Mouse (Mus musculus) c-Kit-positive CD71-negative TER-119-negative erythroid progenitor cells, embryonic 14.5 days (primary cell): ENCODE measurements around the gene Anxa2.

ENCODE experiments used
- DNase-seq: peaks from one replicate; pipeline ENCODE4 v3.0.0-alpha.2; 2013; ENCODE audit warnings: low read depth

The Anxa2 gene

GRCm38 (mm10) chr9:69453066-69453900 is at the start of gene Anxa2:
Anxa2 (plus strand) TSS chr9:69453620.
- peak; percentile 79 for DNase-seq

- no peak for DNase-seq
These were observed 48.7 kb upstream of the Anxa2 start for GRCm38 (mm10) chr9:69404671-69405070.

- DNase-seq = no peak
These were observed 33.9 kb upstream of the Anxa2 start for GRCm38 (mm10) chr9:69419476-69419875.

GRCm38 (mm10) chr9:69430531-69430930 is 22.9 kb upstream of the Anxa2 start:
- DNase-seq = no peak

GRCm38 (mm10) chr9:69431863-69432555 is 21.4 kb upstream of the Anxa2 start:
- DNase-seq = no peak

- DNase-seq = no peak
These were observed 18.2 kb upstream of the Anxa2 start for GRCm38 (mm10) chr9:69435194-69435593.

- DNase-seq = no peak
These were observed 17.8 kb upstream of the Anxa2 start for GRCm38 (mm10) chr9:69435662-69436061.

GRCm38 (mm10) chr9:69439805-69440357 is 13.5 kb upstream of the Anxa2 start:
- DNase-seq = no peak

GRCm38 (mm10) chr9:69442471-69443038 is 10.9 kb upstream of the Anxa2 start:
- DNase-seq = no peak

GRCm38 (mm10) chr9:69443203-69443602 is 10.2 kb upstream of the Anxa2 start:
- DNase-seq = no peak

GRCm38 (mm10) chr9:69448801-69449200 is 4.6 kb upstream of the Anxa2 start:
- no peak for DNase-seq

GRCm38 (mm10) chr9:69450636-69451035 is 2.8 kb upstream of the Anxa2 start:
- no peak for DNase-seq

GRCm38 (mm10) chr9:69451886-69452810 is 1.3 kb upstream of the Anxa2 start:
- DNase-seq = no peak

GRCm38 (mm10) chr9:69453901-69454666 is 664 bp downstream of the Anxa2 start:
- DNase-seq = no peak

GRCm38 (mm10) chr9:69454691-69455090 is 1.3 kb downstream of the Anxa2 start:
- no peak for DNase-seq

GRCm38 (mm10) chr9:69455391-69455790 is 2.0 kb downstream of the Anxa2 start:
- DNase-seq = no peak

- no peak for DNase-seq
These were observed 3.1 kb downstream of the Anxa2 start for GRCm38 (mm10) chr9:69456406-69457075.

GRCm38 (mm10) chr9:69457143-69457542 is 3.7 kb downstream of the Anxa2 start:
- DNase-seq = no peak

GRCm38 (mm10) chr9:69457747-69458625 is 4.6 kb downstream of the Anxa2 start:
- DNase-seq = no peak
